Mouse (Mus musculus) hindbrain, embryonic 14.5 days (tissue): ENCODE data around the gene Wdr93. TPM values are rescaled to one million over a fixed set of nuclear protein-coding genes. Genes with fewer than 3 reads are reported as not detected.
A peak's percentile ranks its signal among the peaks of the same experiment; 100 is the strongest.

Experiments used
- ATAC-seq: fragments of 200-750 bp; cut with Nextera tagmentation; 2 replicates; pipeline ENCODE4 v1.8.0; 2017; ENCODE audit warnings: moderate number of reproducible peaks, mild to moderate bottlenecking, moderate TSS enrichment, moderate library complexity; ENCODE audit not compliant: low FRiP score
- DNase-seq: peaks from one replicate; pipeline ENCODE4 v3.0.0-alpha.2; 2015; ENCODE audit warnings: low spot score
- H3K27ac ChIP-seq: fragments of 300-500 bp; sonication (generic); 2 replicates; pipeline ENCODE4 v1.5.1; 2014; ENCODE audit warnings: mild to moderate bottlenecking, moderate library complexity
- H3K27me3 ChIP-seq: fragments of 300-500 bp; sonication (generic); 2 replicates; pipeline ENCODE4 v1.6.1; 2014; ENCODE audit warnings: mild to moderate bottlenecking, low read length, mixed read lengths; ENCODE audit not compliant: control insufficient read depth, insufficient read depth
- H3K36me3 ChIP-seq: fragments of 300-500 bp; sonication (generic); replicated peaks from 2 replicates; pipeline ENCODE4 v1.6.1; 2014; ENCODE audit not compliant: control insufficient read depth, insufficient read depth
- H3K4me1 ChIP-seq: fragments of 300-500 bp; sonication (generic); replicated peaks from 2 replicates; pipeline ENCODE4 v1.6.1; 2014; ENCODE audit warnings: antibody characterized with exemption, low read length, mixed read lengths; ENCODE audit not compliant: control insufficient read depth, insufficient read depth
- H3K4me2 ChIP-seq: fragments of 300-500 bp; sonication (generic); replicated peaks from 2 replicates; pipeline ENCODE4 v1.6.1; 2014; ENCODE audit warnings: mild to moderate bottlenecking, moderate library complexity
- H3K4me3 ChIP-seq: fragments of 300-500 bp; sonication (generic); replicated peaks from 2 replicates; pipeline ENCODE4 v1.5.1; 2014; ENCODE audit warnings: mild to moderate bottlenecking, low read length
- H3K9ac ChIP-seq: fragments of 300-500 bp; sonication (generic); 2 replicates; pipeline ENCODE4 v1.6.1; 2014
- H3K9me3 ChIP-seq: fragments of 300-500 bp; sonication (generic); 2 replicates; pipeline ENCODE4 v1.6.1; 2016; ENCODE audit warnings: low read length; ENCODE audit not compliant: control insufficient read depth
- WGBS: fragments of 180-500 bp; shearing (Covaris S2); extraction: QIAGEN DNeasy Blood & Tissue Kit; methylation state at CpG from one replicate; pipeline ENCODE4 v1.1.7; 2014; 5-methylcytosine and 5-hydroxymethylcytosine counted together
- polyA plus RNA-seq: library from polyadenylated mRNA; unstranded; fragments of >200 nt; fragmentation: Nextera tagmentation; extraction: Ambion mirVana; gene quantifications from 2 replicates; pipeline ENCODE4 v1.2.1, GENCODE M21; 2014

The Wdr93 gene
- polyA plus RNA-seq, 1 experiment from 2014 or later: 1.0 TPM

DNA sequence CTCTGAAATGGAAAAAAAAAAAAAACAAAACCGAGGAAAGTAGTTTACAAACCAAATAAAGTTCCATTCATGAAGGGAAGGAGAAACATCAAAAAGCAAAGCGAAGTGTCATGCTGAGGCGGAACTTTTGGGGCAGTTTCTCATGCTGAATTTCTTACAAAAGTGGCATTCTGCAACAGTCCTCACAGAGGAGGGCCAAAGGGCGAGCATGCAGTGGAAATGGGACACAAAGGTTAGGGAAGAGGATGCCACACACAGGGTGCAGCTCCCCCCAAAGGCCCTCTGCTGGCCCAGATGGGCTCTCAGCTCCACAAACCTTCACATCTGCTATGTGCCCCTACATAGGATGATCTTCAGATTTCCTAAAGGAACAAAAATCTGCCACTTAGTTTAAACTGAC, 2.7 kb upstream of the Wdr93 start:
- Histone ChIP-seq H3K27ac (no peak overlapping the region), H3K4me2 (no peak overlapping the region), H3K27me3 (no peaks in the 10 kb centered on the region), H3K9me3 (no peaks in the 10 kb centered on the region), H3K36me3 (0 out of 2 replicates have a peak, but pooled peaks cover 8% of the 10 kb centered on the region), H3K9ac (no peak overlapping the region), H3K4me3 (no peak overlapping the region), H3K4me1 (peaks cover 6% of the 10 kb centered on the region; the same call in 1 of the 2 replicates)
- ATAC-seq: no peak
- DNase-seq: no peak
- 80% methylated on average over 4 of the region's 4 CpGs for WGBS

DNA sequence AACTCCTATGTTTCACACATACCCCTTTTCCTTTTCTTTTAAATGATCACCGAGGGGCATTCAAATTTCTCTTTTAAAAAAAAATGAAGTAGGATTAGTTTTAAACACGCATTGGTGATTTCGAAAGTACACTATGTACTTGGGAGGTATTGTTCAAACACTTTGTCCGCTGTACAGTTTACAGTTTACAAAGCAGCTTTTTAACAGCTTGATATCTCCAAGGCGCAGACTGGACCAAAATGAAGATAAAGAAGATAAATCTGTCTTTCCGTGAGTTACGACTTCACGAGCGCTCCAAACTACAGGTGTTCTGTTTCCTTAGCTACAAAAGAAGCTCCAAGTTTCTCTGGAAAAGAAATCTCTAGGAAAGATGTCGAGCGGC, 695 bp upstream of the Wdr93 start:
- Histone ChIP-seq H3K36me3 (no peaks in the 10 kb centered on the region), H3K9me3 (no peaks in the 10 kb centered on the region), H3K4me1 (peaks cover 6% of the 10 kb centered on the region; the same call in 1 of the 2 replicates), H3K9ac (peak overlapping the region; percentile 71), H3K27me3 (no peaks in the 10 kb centered on the region), H3K27ac (no peak overlapping the region), H3K4me3 (peak overlapping the region; percentile 74), H3K4me2 (peak overlapping the region; percentile 97)
- WGBS: 25% methylated on average over 11 of the region's 11 CpGs
- DNase-seq (no peak), ATAC-seq (no peak)

DNA sequence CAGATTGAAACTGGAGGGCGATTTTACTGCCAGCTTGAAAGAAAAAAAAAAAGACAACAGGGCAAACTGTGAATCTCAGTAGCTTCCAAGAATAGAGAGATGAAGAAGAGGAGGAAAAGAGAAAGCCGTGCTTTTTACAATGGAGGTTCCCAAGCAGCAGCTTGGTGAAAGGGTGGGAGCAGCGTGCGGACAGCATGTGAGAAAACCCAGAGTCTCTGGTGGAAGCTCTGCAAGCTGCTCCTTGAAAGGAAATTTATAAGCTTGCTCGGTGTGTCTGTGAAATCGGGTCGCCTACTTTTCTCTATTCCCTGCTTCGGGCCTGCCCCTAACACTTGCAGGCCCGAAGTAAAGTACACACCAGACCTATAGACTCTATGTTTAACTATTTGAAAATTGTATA, 1.1 kb downstream of the Wdr93 start:
- WGBS: 91% methylated on average over 9 of the region's 9 CpGs
- Histone ChIP-seq H3K36me3 (no peaks in the 10 kb centered on the region), H3K27me3 (no peaks in the 10 kb centered on the region), H3K4me3 (no peak overlapping the region), H3K9me3 (no peaks in the 10 kb centered on the region), H3K27ac (no peak overlapping the region), H3K4me1 (peaks cover 6% of the 10 kb centered on the region; the same call in 1 of the 2 replicates), H3K4me2 (no peak overlapping the region), H3K9ac (no peak overlapping the region)
- ATAC-seq (no peak), DNase-seq (no peak)

DNA sequence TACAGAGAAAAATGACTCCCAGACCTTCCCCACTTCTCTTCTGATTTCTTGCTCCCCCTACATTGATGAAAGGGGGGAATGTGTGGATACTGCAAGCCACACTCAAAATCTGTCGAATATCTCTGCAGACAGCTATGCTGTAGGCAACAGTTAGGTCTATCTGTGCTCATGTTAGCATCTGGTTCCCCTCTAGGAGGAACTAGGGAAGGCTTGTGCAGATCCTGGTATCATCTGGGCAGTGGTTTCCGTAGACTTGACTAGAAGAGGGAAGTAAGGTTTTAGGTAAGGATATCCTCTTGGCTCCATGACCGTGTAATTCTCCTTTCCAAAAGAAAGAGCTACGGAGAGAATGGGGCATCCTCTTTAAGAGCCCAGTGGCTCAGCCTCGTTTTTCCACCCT, 1.6 kb downstream of the Wdr93 start:
- Histone ChIP-seq H3K4me2 (no peak overlapping the region), H3K27ac (no peak overlapping the region), H3K4me1 (peaks cover 6% of the 10 kb centered on the region; the same call in 1 of the 2 replicates), H3K9me3 (no peaks in the 10 kb centered on the region), H3K27me3 (no peaks in the 10 kb centered on the region), H3K4me3 (no peak overlapping the region), H3K36me3 (no peaks in the 10 kb centered on the region), H3K9ac (no peak overlapping the region)
- 87% methylated on average over 5 of the region's 5 CpGs for WGBS
- DNase-seq: no peak
- ATAC-seq: no peak

DNA sequence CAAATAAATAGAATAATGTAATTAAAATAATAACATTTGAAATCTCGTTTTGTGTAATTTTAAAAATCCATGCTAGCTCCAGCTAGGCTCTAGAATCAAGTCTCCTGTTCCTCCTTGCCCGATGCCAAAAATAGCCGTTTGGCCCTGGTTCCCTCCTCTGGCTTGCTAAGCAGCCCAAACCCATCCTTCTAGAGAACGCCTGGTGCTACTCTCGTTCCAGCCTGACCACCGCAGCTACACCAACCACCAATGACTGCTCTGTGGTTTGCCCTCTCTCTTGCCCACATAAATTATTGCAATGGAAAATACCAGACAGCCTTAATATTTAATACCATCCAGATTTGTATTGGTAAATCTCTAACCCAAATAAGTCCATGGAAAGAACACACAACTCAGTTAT, 4.7 kb downstream of the Wdr93 start:
- H3K9ac ChIP-seq: no peak overlapping the region
- no peak overlapping the region for H3K4me2 ChIP-seq
- no peaks in the 10 kb centered on the region for H3K36me3 ChIP-seq
- DNase-seq (no peak), ATAC-seq (no peak)
- no peaks in the 10 kb centered on the region for H3K27me3 ChIP-seq
- no peak overlapping the region for H3K4me3 ChIP-seq
- H3K4me1 ChIP-seq: peaks cover 6% of the 10 kb centered on the region; the same call in 1 of the 2 replicates
- H3K27ac ChIP-seq: no peak overlapping the region
- 81% methylated on average over 6 of the region's 6 CpGs for WGBS
- H3K9me3 ChIP-seq: no peaks in the 10 kb centered on the region

DNA sequence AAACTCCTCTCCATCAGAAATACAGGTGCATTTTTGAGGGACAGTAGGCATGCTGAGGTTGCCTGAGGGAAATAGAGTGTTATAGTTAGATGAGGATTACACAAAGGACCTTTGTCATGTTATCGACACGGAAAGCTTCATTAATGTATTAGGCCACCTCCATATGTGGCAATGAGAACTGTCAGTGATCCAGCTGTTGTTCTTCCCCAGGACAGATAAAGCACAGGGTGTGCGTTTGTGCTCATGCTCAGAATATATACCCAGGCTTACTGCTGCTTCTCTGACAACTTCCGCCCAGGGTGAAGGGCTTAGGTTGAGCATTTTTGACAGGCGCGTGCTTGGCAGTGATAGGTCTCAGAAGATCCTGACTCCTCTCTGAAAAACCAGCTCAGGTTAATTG, 6.5 kb downstream of the Wdr93 start:
- WGBS: 86% methylated on average over 6 of the region's 6 CpGs
- ATAC-seq: no peak
- H3K4me2 ChIP-seq: no peak overlapping the region

DNA sequence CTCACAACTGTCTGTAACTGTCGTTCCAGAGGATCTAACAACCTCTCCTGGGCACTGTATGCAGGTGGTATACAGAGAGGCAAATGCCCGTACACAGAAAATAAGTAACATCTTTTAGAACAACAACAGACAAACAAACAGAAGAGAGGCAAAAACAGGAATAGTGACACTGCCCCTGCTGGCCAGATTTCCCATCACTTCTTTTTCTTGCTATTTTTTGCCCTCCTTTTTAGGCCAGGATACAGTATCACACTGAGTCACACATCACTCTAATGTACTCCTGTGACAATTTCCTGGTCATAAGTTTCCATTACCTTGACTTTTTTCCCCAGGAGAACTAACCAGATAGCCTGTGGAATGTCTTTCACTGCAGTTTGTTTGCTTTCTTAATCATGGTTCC, 13.4 kb downstream of the Wdr93 start:
- WGBS: 49% methylated on average over 2 of the region's 2 CpGs

More for the DNA sequence above, 6.5 kb downstream of the Wdr93 start:
- Histone ChIP-seq H3K36me3 (no peaks in the 10 kb centered on the region), H3K9me3 (no peaks in the 10 kb centered on the region), H3K27me3 (no peaks in the 10 kb centered on the region), H3K9ac (no peak overlapping the region), H3K4me3 (no peak overlapping the region), H3K27ac (no peak overlapping the region), H3K4me1 (no peaks in the 10 kb centered on the region)
- DNase-seq: no peak

DNA sequence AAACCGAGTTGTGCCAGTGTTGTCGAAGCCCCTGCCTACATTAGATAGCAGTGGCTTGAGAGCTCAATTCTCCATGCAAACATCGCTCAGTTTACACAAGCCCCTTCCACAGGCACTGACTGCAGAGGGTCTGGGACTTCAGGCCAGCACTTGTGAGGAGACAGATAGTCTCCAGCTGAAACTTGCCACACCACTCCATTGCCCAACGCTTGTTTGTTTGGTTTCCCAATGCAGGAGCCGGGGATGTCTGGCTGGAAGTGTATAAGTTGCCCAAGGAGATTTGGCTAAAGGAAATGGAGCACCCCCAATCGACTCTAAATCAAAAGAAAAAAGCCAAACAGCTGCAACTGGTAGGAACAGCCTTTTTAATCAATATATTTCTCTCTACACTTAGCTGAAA, 15.2 kb downstream of the Wdr93 start:
- WGBS: 81% methylated on average over 6 of the region's 6 CpGs
- no peaks in the 10 kb centered on the region for H3K9me3 ChIP-seq
- no peak overlapping the region for H3K9ac ChIP-seq
- H3K4me2 ChIP-seq: no peak overlapping the region
- H3K27me3 ChIP-seq: no peaks in the 10 kb centered on the region
- H3K4me3 ChIP-seq: no peak overlapping the region
- H3K27ac ChIP-seq: no peak overlapping the region
- DNase-seq (no peak), ATAC-seq (no peak)
- H3K36me3 ChIP-seq: no peaks in the 10 kb centered on the region
- H3K4me1 ChIP-seq: no peaks in the 10 kb centered on the region

More for the DNA sequence above, 13.4 kb downstream of the Wdr93 start:
- H3K27ac ChIP-seq: no peak overlapping the region
- no peaks in the 10 kb centered on the region for H3K27me3 ChIP-seq
- H3K4me3 ChIP-seq: no peak overlapping the region
- no peaks in the 10 kb centered on the region for H3K4me1 ChIP-seq
- ATAC-seq (no peak), DNase-seq (no peak)
- H3K9me3 ChIP-seq: no peaks in the 10 kb centered on the region
- H3K9ac ChIP-seq: no peak overlapping the region
- no peak overlapping the region for H3K4me2 ChIP-seq
- no peaks in the 10 kb centered on the region for H3K36me3 ChIP-seq

DNA sequence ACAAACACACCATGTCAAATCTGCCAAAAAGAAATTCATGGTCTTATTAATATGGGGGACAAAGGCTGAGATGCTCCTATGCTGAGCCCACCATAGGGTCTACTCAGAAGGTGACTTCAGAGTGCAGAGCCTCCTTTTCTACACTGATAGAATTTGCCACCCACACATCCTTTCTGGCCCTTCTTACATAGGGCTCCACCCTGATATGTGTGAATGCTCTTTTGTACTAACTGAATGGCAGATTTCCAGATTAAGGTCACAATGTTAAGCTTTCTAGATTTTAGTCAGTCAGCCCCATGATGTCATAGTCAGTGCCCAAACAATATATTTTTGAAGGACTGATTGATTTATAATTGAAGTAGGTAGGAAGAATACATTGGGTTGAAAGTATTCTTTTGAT, 16.8 kb downstream of the Wdr93 start:
- no peak overlapping the region for H3K4me3 ChIP-seq
- no peaks in the 10 kb centered on the region for H3K36me3 ChIP-seq
- no peak overlapping the region for H3K27ac ChIP-seq
- ATAC-seq (no peak), DNase-seq (no peak)
- no peaks in the 10 kb centered on the region for H3K27me3 ChIP-seq
- H3K4me1 ChIP-seq: no peaks in the 10 kb centered on the region
- no peak overlapping the region for H3K4me2 ChIP-seq
- H3K9ac ChIP-seq: no peak overlapping the region
- no peaks in the 10 kb centered on the region for H3K9me3 ChIP-seq

DNA sequence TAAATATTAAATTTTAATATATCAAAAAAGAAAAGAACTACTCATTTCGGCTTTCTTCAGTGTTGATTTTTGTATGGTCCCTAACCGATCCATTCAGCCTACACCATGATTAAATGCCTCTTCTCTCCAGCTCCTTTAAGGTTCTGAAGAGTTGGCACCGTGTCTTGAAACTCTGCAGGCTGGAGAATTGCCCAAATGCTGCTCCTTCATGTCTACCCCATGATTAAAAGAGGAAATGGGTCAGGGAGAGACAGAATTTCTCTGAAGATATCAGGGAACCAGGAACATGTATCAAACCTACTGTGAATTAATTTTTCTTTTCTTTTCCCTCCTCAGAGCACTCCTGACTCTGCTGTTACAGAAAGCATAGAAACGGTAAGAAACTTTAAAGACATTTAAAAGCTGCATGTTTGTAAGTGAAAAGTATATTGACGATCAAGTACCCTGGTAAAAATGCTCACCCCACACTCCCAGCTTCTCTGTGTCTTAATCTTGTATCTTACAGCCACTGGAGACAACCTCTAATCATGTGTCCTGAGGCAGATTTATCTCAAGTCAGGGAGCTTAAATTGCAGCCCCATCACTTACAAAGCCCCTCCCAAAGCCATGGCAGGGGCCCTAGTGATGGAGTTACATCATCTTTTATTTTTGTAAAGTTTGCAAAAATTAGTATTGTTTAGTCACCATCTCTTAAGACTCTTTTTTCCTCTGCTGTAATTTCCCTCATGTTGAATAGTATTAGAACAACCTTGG, 18.3 kb downstream of the Wdr93 start:
- no peaks in the 10 kb centered on the region for H3K9me3 ChIP-seq

More for the DNA sequence above, 18.3 kb downstream of the Wdr93 start:
- 88% methylated on average over 5 of the region's 5 CpGs for WGBS
- no peak overlapping the region for H3K27ac ChIP-seq
- ATAC-seq (no peak), DNase-seq (no peak)
- H3K9ac ChIP-seq: no peak overlapping the region
- no peaks in the 10 kb centered on the region for H3K27me3 ChIP-seq
- H3K4me3 ChIP-seq: no peak overlapping the region
- H3K4me2 ChIP-seq: no peak overlapping the region
- no peaks in the 10 kb centered on the region for H3K36me3 ChIP-seq
- H3K4me1 ChIP-seq: no peaks in the 10 kb centered on the region
